Mouse (Mus musculus): ENCODE measurements around the gene Katnal1.

Katnal1 gene

DNA sequence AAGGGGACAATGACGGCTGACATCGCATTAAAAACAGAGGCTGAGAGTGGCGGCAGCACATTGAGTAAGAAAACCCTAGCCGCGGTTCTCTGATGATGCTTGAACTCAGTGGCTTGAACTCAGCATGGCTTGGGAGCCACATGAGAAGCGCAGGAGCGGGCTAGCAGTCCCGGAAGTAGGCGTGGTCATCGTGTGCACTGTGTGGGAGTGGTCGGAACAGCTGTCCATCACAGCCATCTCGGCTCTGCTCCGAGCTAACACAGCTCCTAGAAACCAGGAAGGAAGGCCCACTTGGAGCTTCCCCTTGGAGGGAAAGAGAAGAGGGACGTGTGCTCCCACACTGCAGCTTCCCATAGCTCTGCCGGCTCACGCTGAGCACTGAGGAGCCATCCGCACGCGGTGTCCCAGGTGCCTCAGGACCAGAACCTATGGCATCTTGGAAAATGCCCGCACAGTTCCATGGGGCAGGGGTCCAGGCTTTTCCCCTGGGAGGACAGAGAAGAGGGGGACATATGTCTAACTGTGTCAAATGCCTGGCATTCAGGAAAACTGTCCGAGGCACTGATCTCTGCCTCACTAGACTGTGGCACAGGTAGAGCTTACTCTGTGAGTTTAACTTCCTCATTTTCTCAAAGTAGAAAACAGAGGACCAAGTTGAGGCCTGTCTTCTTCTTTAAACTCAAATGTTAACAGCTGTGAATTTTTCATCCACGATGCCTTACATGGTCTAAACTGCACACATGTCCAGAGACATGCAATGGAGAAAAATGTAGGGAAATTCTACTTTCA lies 43.1 kb downstream of the Katnal1 start:
- no peak for TF ChIP-seq GATA4 (IDR thresholded peaks at IDR 0.05; ENCODE audit: insufficient replicate concordance, low read length)

DNA sequence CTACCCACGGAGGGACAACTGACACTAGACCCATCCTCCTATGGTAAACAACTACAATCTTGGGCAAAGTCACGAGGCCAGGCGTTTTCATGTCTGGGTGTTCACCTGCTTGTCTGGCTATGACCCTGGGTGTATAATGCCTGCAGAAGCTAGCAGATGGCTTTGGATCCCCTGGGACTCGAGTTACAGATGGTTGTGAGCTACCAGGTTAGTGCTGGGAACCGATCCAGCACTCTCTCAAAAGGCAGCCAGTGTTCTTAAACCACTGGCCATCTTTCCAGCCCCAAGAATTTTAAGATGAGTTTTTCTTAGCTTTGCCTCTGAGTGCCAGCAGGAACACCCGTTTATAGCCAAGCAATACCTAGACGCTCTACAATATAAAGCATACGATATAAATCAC lies 45.4 kb downstream of the Katnal1 start:
- TF ChIP-seq GATA4 (IDR thresholded peaks at IDR 0.05; ENCODE audit: insufficient replicate concordance, low read length): no peak

GRCm38 (mm10) chr5:148879218-148879617 lies 49.9 kb downstream of the Katnal1 start:
- TF ChIP-seq GATA4 (IDR thresholded peaks at IDR 0.05; ENCODE audit: insufficient replicate concordance, low read length): no peak

DNA sequence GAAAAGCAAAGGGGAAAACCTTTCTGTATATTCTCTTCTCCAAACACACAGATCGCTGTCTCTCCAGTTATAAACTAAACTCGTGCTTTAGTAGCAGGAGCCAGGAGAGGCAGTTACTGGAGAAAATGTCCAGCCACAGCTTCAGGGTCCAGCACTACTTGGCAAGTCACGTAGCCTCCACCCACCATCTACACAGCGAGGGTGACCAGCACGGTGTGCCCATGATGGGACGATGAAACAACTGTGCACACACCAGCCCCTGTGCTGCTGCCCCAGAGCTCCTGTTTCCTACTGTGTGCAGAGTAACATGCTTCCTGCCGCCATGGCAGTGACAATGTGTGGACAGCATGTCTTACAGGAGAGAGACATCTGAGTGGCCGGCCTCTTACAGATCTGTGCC lies 56.0 kb downstream of the Katnal1 start:
- no peak for TF ChIP-seq GATA4 (IDR thresholded peaks at IDR 0.05; ENCODE audit: insufficient replicate concordance, low read length)

- TF ChIP-seq GATA4 (IDR thresholded peaks at IDR 0.05; ENCODE audit: insufficient replicate concordance, low read length): no peak
These were observed 59.5 kb downstream of the Katnal1 start for GRCm38 (mm10) chr5:148869583-148869982.

DNA sequence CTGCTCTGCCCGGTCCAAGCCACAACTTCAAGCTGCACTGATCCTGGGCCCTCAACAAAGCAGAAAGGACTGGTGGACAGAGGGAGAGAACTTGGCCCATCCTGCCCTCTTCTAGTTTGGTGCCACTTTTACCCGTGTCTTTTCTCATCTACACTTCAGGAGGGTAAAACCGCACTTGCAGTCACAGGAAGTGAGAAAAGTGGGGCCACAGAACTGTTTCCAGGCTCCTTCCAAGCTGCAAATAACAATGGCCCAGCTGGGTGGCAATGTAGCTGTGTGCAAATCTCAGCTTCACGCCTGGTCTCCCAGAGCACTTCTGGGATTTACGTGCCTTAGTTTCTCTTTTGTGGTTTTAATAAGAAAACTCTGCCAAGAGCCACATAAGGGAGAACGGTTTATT lies 61.4 kb downstream of the Katnal1 start:
- TF ChIP-seq GATA4 (IDR thresholded peaks at IDR 0.05; ENCODE audit: insufficient replicate concordance, low read length): no peak

- no peak for TF ChIP-seq GATA4 (IDR thresholded peaks at IDR 0.05; ENCODE audit: insufficient replicate concordance, low read length)
These were observed 61.9 kb downstream of the Katnal1 start for GRCm38 (mm10) chr5:148867171-148867570.

DNA sequence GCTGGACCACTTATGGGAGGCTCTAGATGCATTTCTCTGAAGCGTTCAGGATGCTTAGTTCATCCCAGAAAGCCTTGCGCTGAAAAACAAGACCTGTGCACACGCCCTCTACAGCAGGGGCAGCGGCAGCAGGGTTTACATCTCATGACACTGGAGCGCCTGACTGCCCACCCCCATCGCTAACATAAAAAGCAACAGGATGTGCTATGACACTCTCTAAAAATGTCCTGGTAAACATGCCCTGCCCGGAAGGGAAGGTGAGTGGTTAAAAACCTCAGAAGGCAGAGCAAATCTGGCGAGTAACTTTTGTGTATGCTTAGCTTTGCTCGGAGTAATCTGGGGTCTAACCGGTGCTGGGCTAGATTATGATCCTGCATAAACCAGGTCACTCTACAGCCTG lies 62.5 kb downstream of the Katnal1 start:
- TF ChIP-seq GATA4 (IDR thresholded peaks at IDR 0.05; ENCODE audit: insufficient replicate concordance, low read length): no peak

DNA sequence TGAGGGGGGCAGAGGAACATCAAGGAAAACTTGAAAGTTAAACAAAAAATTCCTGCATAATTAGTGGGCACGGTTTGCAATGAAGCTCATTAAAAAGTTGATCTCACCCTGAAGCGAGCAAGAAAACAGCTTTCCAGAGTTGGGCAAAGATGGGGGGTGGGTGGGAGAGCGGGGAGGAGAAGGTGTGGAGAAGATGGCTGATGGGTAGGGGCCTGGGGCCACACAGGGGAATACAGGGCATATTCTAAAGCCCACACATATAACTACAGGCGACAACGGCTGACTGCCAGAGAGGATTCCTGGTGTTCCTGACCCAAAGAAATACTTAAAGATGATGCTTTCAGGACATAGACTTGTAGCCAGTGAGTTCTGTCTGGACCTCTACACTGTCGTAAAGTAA lies 65.7 kb downstream of the Katnal1 start:
- no peak for TF ChIP-seq GATA4 (IDR thresholded peaks at IDR 0.05; ENCODE audit: insufficient replicate concordance, low read length)

DNA sequence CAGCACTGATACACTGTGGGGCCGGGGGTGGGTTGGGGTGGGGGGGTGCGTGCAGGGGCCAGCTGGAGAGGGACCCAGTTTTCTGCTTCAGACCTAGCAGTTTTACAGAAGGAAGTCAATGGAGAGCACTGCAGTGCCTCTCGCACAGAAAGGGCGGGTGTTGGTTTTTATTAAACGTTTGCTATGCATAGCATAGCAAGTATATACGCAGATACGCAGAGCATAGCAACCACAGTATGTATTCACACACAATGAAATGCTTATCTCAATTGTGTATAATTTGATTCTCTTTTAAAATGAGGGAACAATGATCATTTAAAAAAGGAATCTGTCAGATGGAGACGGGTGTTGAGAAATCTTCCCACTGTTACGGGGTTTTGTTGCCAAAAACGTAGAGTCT lies 66.3 kb downstream of the Katnal1 start:
- no peak for TF ChIP-seq GATA4 (IDR thresholded peaks at IDR 0.05; ENCODE audit: insufficient replicate concordance, low read length)

GRCm38 (mm10) chr5:148862136-148862535 lies 67.0 kb downstream of the Katnal1 start:
- TF ChIP-seq GATA4 (IDR thresholded peaks at IDR 0.05; ENCODE audit: insufficient replicate concordance, low read length): no peak

DNA sequence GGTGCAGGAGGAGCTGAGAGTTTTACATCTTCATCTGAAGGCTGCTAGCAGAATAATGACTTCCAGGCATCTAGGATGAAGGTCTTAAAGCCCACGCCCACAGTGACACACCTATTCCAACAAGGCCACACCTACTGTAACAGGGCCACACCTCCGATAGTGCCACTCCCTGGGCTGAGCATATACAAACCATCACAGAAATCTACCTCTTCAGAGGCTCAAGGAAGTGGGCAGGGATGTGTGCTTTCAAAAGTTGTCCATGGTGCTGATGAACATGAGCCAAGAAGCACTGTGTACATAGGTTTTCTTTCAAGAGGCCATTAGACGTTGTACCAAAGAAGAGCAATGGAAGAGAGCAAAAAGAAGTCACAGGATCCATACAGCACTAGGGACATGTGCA lies 71.6 kb downstream of the Katnal1 start:
- no peak for TF ChIP-seq GATA4 (IDR thresholded peaks at IDR 0.05; ENCODE audit: insufficient replicate concordance, low read length)

- no peak for TF ChIP-seq GATA4 (IDR thresholded peaks at IDR 0.05; ENCODE audit: insufficient replicate concordance, low read length)
These were observed 74.1 kb downstream of the Katnal1 start for GRCm38 (mm10) chr5:148855047-148855446.

GRCm38 (mm10) chr5:148854166-148854565 lies 75.0 kb downstream of the Katnal1 start:
- TF ChIP-seq GATA4 (IDR thresholded peaks at IDR 0.05; ENCODE audit: insufficient replicate concordance, low read length): no peak

- TF ChIP-seq GATA4 (IDR thresholded peaks at IDR 0.05; ENCODE audit: insufficient replicate concordance, low read length): no peak
These were observed 79.6 kb downstream of the Katnal1 start for GRCm38 (mm10) chr5:148849516-148849915.

- no peak for TF ChIP-seq GATA4 (IDR thresholded peaks at IDR 0.05; ENCODE audit: insufficient replicate concordance, low read length)
These were observed 82.1 kb downstream of the Katnal1 start for GRCm38 (mm10) chr5:148847032-148847431.

- TF ChIP-seq GATA4 (IDR thresholded peaks at IDR 0.05; ENCODE audit: insufficient replicate concordance, low read length): no peak
These were observed 92.1 kb downstream of the Katnal1 start for GRCm38 (mm10) chr5:148837069-148837468.

All from liver, adult (tissue).